Mouse (Mus musculus) small intestine, adult 2 months (tissue): ENCODE measurements at regions not wholly inside any gene's neighbourhood (a gene's known extent, or its start where the extent isn't known, plus 50 kb on each side); places are given as distances from the start of the nearest gene placed in this dataset.

Experiments used
- CTCF ChIP-seq: fragments of 200-500 bp; IDR thresholded peaks from 2 replicates; pipeline ENCODE4 v1.5.1; 2012; ENCODE audit warnings: low read depth, mild to moderate bottlenecking, control low read depth, inconsistent platforms, low read length, moderate library complexity, mixed read lengths; ENCODE audit not compliant: insufficient replicate concordance, insufficient read length; ENCODE audit errors: extremely low read depth
- POLR2A ChIP-seq: fragments of 200-500 bp; IDR thresholded peaks from 2 replicates; pipeline ENCODE4 v1.6.1; 2012; ENCODE audit warnings: low read depth, mild to moderate bottlenecking, control low read depth, inconsistent platforms, low read length, moderate library complexity

GRCm38 (mm10) chr5:149842491-149842890 is 164.5 kb downstream of the B3glct start:
- TF ChIP-seq CTCF (no peak), POLR2A (no peak)
